Mouse (Mus musculus): ENCODE measurements around the gene Cul9. TPM values are rescaled to one million over a fixed set of nuclear protein-coding genes. Genes with fewer than 3 reads are reported as not detected.

The Cul9 gene
- polyA plus RNA-seq, 1 experiment = 8.6 TPM

DNA sequence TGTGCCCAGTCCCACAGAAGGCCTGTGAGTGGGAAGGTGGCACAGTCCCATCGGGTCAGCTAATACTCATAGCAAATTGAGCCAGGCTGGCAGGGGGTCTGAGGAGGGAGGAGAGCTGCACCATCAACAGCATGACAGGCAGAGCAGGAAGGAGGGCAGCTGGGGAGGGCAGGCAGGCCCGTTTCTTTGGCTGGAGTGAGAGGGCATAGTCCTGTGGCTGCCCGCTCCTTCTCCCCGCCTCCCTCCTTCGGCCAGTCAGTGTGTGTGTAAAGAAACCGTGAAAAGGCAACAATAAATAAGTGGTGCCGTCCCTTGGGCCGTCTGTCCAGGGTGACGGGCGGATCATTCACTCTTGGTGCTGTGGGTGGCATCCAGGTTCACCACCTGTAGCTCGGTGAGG lies 2.6 kb upstream of the Cul9 start:
- H3K4me1 ChIP-seq (ENCODE audit: control insufficient read depth, insufficient read depth, low read length) = peaks cover 8% of the 10 kb centered on the region; the same call in 1 of the 2 replicates
- TF ChIP-seq POLR2A (IDR thresholded peaks at IDR 0.05; ENCODE audit: low read depth, low read length) (no peak), CTCF (IDR thresholded peaks at IDR 0.05; ENCODE audit: borderline replicate concordance, insufficient read depth, low read length) (no peak)

DNA sequence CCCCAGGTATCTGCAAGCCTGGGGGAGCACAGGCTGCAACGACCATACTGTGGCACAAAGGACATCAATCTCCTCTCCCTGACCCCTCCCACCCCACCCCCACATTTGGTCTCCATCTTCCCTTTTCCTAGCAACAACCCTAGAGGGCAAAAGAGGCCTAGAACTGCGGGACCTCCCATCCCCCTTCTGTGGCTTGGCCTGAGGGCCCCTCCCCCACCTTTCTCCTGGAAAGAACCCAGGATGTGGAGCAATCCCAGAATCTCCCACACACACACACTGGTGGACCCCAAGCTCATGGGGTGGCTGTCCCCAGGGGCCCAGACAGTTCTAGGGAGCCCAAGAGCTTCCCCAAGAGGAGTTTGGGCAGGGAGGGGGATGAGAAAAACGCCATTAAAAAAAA lies 1.7 kb upstream of the Cul9 start:
- Histone ChIP-seq H3K4me1 (ENCODE audit: control insufficient read depth, insufficient read depth, low read length) (peaks cover 8% of the 10 kb centered on the region; the same call in 1 of the 2 replicates), H3K4me3 (ENCODE audit: insufficient read depth, low read length) (no peak overlapping the region), H3K27ac (ENCODE audit: insufficient read depth, low read length) (no peak overlapping the region)
- TF ChIP-seq CTCF (IDR thresholded peaks at IDR 0.05; ENCODE audit: borderline replicate concordance, insufficient read depth, low read length) (no peak), POLR2A (IDR thresholded peaks at IDR 0.05; ENCODE audit: low read depth, low read length) (no peak)

More for the DNA sequence above, 2.6 kb upstream of the Cul9 start:
- Histone ChIP-seq H3K27ac (ENCODE audit: insufficient read depth, low read length) (no peak overlapping the region), H3K4me3 (ENCODE audit: insufficient read depth, low read length) (no peak overlapping the region)

DNA sequence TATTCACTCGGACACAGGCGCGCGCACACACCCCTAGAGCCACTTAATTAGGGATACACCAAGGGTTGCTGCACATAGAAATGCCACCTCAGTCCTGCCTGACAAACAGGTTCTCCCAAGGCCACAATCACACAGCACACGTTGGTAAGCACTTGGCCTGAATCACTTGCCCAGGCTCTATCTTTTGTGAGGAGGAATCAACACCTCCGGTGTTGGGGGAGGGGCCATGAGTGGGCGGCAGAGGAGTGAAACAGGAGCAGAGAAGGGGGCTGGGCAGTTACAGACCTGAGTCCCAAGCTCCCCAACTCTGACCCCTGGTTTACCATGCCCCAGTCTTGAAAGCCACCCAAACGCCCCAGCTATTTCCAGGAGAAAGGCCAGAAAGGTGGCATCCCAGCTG lies 807 bp upstream of the Cul9 start:
- TF ChIP-seq CTCF (IDR thresholded peaks at IDR 0.05; ENCODE audit: borderline replicate concordance, insufficient read depth, low read length) (no peak), POLR2A (IDR thresholded peaks at IDR 0.05; ENCODE audit: low read depth, low read length) (no peak)
- Histone ChIP-seq H3K27ac (ENCODE audit: insufficient read depth, low read length) (no peak overlapping the region), H3K4me1 (ENCODE audit: control insufficient read depth, insufficient read depth, low read length) (peaks cover 8% of the 10 kb centered on the region; the same call in 1 of the 2 replicates), H3K4me3 (ENCODE audit: insufficient read depth, low read length) (no peak overlapping the region)

DNA sequence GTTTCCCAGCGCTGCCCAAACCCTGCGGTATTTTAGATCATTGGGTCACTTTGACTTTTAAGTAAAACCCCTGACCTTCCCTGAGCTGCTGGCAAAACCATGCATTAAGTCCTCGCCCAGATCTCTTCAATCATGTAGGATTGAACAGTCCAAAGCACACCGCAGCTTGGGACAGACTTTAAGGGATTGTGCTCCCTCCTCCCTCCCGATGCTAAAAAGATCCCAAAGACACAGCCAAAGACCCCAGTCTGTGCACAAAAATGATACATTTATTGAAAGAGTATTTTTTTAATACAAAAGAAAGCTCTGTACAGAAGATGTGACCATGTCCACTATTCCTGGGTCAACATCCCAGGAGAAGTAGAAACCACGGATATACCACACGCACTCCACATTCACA lies 403 bp upstream of the Cul9 start:
- peaks cover 8% of the 10 kb centered on the region; the same call in 1 of the 2 replicates for H3K4me1 ChIP-seq (ENCODE audit: control insufficient read depth, insufficient read depth, low read length)
- H3K4me3 ChIP-seq (ENCODE audit: insufficient read depth, low read length) = no peak overlapping the region
- no peak for TF ChIP-seq CTCF (IDR thresholded peaks at IDR 0.05; ENCODE audit: borderline replicate concordance, insufficient read depth, low read length)
- no peak for TF ChIP-seq POLR2A (IDR thresholded peaks at IDR 0.05; ENCODE audit: low read depth, low read length)
- no peak overlapping the region for H3K27ac ChIP-seq (ENCODE audit: insufficient read depth, low read length)

DNA sequence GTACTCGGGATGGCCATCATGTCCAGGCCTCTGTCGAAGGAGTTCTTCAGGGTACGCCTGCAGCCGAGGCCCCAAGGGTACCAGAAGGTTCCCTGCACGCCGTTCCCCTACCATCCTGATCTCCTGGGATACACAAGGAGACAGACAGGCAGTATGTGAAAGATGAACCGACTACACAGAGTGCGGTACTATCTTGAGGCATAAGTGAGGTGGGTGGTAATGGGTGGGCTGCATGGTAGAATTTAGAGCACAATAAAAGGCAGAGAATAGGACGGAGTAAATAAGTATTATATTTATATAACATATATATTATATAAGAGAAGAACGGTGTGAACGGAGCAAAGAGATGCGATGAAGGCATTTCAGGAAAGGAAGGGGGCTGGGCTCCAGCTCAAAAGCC lies 2.5 kb downstream of the Cul9 start:
- peaks cover 8% of the 10 kb centered on the region; the same call in 1 of the 2 replicates for H3K4me1 ChIP-seq (ENCODE audit: control insufficient read depth, insufficient read depth, low read length)
- TF ChIP-seq CTCF (IDR thresholded peaks at IDR 0.05; ENCODE audit: borderline replicate concordance, insufficient read depth, low read length) (no peak), POLR2A (IDR thresholded peaks at IDR 0.05; ENCODE audit: low read depth, low read length) (no peak)
- H3K27ac ChIP-seq (ENCODE audit: insufficient read depth, low read length) = no peak overlapping the region
- no peak overlapping the region for H3K4me3 ChIP-seq (ENCODE audit: insufficient read depth, low read length)

DNA sequence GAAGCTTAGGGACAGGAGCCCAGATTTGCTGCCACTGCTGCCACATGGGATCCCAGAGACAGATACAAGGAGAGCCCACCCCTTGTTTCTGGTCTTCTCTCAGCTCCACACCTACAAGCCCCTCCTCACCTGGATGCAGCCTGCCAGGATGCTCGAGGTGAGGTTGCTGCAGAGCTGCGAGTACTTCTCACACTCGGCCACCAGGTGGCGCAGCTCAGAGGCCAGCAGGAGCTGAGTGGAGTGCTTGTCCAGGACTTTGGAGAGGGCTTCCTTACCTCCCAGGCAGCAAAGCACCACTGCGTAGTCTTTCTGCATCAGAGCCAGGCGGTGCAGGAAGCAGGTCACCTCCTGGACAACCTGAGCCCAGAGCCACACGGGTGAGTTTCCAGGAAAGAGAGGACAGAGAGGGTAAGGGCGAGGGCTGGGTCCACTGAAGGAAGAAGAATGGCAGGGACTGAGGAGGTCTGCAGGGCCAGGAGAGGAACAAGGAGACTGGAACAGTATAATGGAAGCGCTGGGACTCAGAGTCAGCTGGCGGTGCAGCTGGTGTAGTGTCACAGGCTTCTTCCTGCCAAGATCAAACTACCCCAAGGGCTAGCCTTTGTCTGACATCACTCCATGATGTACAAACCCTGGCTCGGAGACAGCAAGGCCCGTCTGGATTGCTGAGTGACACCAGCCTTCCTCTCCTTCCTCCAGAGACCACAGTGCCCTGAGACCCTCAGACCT lies 20.4 kb downstream of the Cul9 start:
- peaks cover 9% of the 10 kb centered on the region for H3K4me1 ChIP-seq (ENCODE audit: control insufficient read depth, insufficient read depth, low read length)
- no peak overlapping the region for H3K27ac ChIP-seq (ENCODE audit: insufficient read depth, low read length)
- TF ChIP-seq POLR2A (IDR thresholded peaks at IDR 0.05; ENCODE audit: low read depth, low read length) (no peak), CTCF (IDR thresholded peaks at IDR 0.05; ENCODE audit: borderline replicate concordance, insufficient read depth, low read length) (peak; percentile 98)
- no peak overlapping the region for H3K4me3 ChIP-seq (ENCODE audit: insufficient read depth, low read length)

DNA sequence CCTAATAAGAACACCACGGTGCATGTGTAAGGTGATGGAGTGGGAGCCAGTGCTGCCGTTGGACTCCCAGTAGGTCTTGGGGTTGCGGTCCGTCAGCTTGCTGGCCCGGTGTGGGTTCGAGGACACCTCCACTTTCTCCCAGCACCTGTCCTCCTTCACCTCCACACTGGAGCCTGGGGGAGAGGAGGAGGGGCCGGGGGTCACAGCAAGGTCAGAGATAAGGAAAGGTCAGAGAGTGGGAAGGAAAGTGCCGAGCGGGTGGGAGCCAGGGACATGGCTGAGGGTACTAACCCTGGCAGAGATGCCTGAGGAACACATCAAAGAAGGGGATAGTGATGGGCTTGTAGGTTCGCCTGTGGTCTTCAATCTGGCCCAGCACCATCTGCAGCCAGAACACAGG lies 21.1 kb downstream of the Cul9 start:
- TF ChIP-seq POLR2A (IDR thresholded peaks at IDR 0.05; ENCODE audit: low read depth, low read length) = no peak
- TF ChIP-seq CTCF (IDR thresholded peaks at IDR 0.05; ENCODE audit: borderline replicate concordance, insufficient read depth, low read length) = no peak
- H3K27ac ChIP-seq (ENCODE audit: insufficient read depth, low read length) = no peak overlapping the region
- H3K4me1 ChIP-seq (ENCODE audit: control insufficient read depth, insufficient read depth, low read length) = peaks cover 9% of the 10 kb centered on the region

DNA sequence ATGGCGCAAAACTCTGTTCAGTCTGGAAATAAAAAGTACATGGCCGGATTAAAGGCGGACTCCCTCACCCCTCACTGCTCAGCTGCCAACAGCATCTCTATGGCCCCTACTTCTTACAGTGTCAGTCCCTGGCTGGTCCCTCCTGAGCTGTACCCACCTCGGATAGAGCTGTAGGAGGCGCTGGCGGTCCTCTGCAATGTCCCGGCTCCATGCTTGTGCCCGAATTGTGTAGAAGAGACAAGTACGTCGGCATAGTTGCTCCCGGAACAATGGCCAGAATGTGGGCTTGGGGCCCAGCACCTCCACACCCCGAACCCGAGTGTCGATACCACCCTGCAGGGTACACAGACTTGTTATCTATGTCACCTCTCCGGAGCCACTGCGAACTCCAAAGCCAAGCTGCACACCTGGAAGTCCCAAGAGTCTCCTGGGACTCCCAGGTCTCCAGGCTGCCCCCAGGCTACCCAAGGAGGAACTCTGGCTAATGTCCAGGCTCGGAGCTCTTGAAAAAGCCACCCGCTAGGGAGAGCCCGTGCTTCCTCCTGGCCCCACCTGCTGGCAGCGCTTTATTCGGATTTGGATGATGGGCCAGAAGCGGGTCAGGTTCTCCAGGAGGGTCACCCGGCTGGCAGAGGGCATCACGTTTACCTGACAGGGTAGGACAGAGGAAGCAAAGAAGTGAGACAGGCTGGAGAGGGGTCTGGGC lies 24.1 kb downstream of the Cul9 start:
- H3K4me3 ChIP-seq (ENCODE audit: insufficient read depth, low read length) = no peak overlapping the region
- H3K27ac ChIP-seq (ENCODE audit: insufficient read depth, low read length) = no peak overlapping the region
- TF ChIP-seq POLR2A (IDR thresholded peaks at IDR 0.05; ENCODE audit: low read depth, low read length) = no peak
- peaks cover 9% of the 10 kb centered on the region for H3K4me1 ChIP-seq (ENCODE audit: control insufficient read depth, insufficient read depth, low read length)

More for the DNA sequence above, 21.1 kb downstream of the Cul9 start:
- no peak overlapping the region for H3K4me3 ChIP-seq (ENCODE audit: insufficient read depth, low read length)

DNA sequence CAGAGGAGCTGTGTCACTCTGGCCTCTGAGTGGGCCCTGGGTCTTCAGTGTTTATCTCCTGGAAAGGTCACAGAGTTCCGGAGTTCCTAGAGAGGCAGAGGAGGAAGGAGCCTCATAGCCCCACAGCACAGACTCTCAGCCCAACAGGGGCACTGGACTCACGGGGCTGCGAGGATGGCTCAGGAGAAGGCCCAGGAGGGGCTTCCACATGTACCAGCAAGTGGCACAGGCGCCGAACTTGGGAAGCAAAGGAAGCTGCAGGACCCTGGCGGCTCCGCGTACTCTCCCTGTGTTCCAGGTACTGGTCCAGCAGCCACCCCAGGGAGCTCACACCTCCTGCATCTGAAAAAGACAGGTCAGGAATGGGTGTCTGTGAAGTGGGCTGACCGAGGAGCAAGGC lies 25.0 kb downstream of the Cul9 start:
- Histone ChIP-seq H3K4me3 (ENCODE audit: insufficient read depth, low read length) (no peak overlapping the region), H3K27ac (ENCODE audit: insufficient read depth, low read length) (no peak overlapping the region), H3K4me1 (ENCODE audit: control insufficient read depth, insufficient read depth, low read length) (peaks cover 9% of the 10 kb centered on the region)
- TF ChIP-seq CTCF (IDR thresholded peaks at IDR 0.05; ENCODE audit: borderline replicate concordance, insufficient read depth, low read length) (no peak), POLR2A (IDR thresholded peaks at IDR 0.05; ENCODE audit: low read depth, low read length) (no peak)

DNA sequence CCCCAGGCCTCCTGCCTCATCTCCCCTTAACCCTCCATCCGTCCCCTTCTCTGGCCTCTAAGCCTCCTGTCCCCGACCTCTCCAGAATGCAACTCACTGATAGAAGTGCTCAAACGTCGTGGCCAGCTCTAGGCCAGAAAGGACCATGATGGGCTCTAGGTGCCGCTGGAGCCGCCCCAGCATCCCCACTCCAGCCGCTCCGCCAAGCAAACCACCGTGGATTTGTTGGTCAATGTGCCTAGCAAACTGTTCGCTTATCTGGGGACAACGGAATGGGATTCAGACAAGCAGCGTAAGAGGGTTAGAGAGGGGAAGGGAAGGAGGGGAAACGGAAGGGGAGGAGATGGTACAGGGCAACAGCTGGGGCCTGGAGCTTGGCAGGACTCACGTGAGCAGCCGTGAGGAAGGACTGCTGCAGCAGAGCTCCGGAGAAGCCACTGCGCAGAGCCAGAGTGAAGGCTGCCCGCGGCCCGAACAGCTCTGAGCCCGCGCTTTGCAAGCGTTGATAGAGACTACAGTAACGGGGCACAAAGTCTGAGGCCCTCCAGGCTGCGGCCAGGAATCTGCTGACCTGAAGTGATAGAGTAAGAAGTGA lies 25.7 kb downstream of the Cul9 start:
- no peak overlapping the region for H3K27ac ChIP-seq (ENCODE audit: insufficient read depth, low read length)
- TF ChIP-seq POLR2A (IDR thresholded peaks at IDR 0.05; ENCODE audit: low read depth, low read length) = no peak
- TF ChIP-seq CTCF (IDR thresholded peaks at IDR 0.05; ENCODE audit: borderline replicate concordance, insufficient read depth, low read length) = no peak
- H3K4me3 ChIP-seq (ENCODE audit: insufficient read depth, low read length) = no peak overlapping the region
- H3K4me1 ChIP-seq (ENCODE audit: control insufficient read depth, insufficient read depth, low read length) = peaks cover 9% of the 10 kb centered on the region
